Mouse (Mus musculus) liver, adult 2 months (tissue): ENCODE data around the gene Scarf2. TPM values are rescaled to one million over a fixed set of nuclear protein-coding genes. Genes with fewer than 3 reads are reported as not detected.

Experiments used
- DNase-seq: peaks from one replicate; pipeline ENCODE4 v3.0.0-alpha.2; 2011; ENCODE audit warnings: low read depth, low spot score; ENCODE audit errors: extremely low read depth
- H3K27ac ChIP-seq: fragments of 200-500 bp; replicated peaks from 2 replicates; pipeline ENCODE4 v1.5.1; 2012; ENCODE audit warnings: low read depth, mild to moderate bottlenecking, control low read depth, inconsistent platforms, low read length; ENCODE audit not compliant: insufficient read depth
- H3K27me3 ChIP-seq: fragments of 200-500 bp; 2 replicates; pipeline ENCODE4 v1.6.1; 2012; ENCODE audit warnings: mild to moderate bottlenecking, moderate library complexity, low read length, inconsistent platforms; ENCODE audit not compliant: control insufficient read depth, insufficient read depth
- H3K36me3 ChIP-seq: fragments of 200-500 bp; 2 replicates; pipeline ENCODE4 v1.6.1; 2012; ENCODE audit warnings: low read length, inconsistent platforms; ENCODE audit not compliant: control insufficient read depth, insufficient read depth
- H3K4me1 ChIP-seq: fragments of 200-500 bp; 2 replicates; pipeline ENCODE4 v1.6.1; 2011; ENCODE audit warnings: low read length; ENCODE audit not compliant: control insufficient read depth, insufficient read depth
- H3K4me3 ChIP-seq: fragments of 200-500 bp; 2 replicates; pipeline ENCODE4 v1.5.1; 2011; ENCODE audit warnings: low read depth, mild to moderate bottlenecking, control low read depth, low read length, moderate library complexity; ENCODE audit not compliant: insufficient read depth
- H3K79me2 ChIP-seq: fragments of 200-500 bp; 2 replicates; pipeline ENCODE4 v1.6.1; 2012; ENCODE audit warnings: inconsistent platforms, mild to moderate bottlenecking, low read length, moderate library complexity; ENCODE audit not compliant: control insufficient read depth, insufficient read depth
- H3K9ac ChIP-seq: fragments of 200-500 bp; 2 replicates; pipeline ENCODE4 v1.6.1; 2012; ENCODE audit warnings: low read depth, mild to moderate bottlenecking, control low read depth, inconsistent platforms, low read length
- CTCF ChIP-seq: fragments of 200-500 bp; IDR thresholded peaks from 2 replicates; pipeline ENCODE4 v1.5.1; 2011; ENCODE audit warnings: low read depth, low read length, control low read depth
- POLR2A ChIP-seq: fragments of 200-500 bp; IDR thresholded peaks from 2 replicates; pipeline ENCODE4 v1.6.1; 2011; ENCODE audit warnings: low read length, control low read depth; ENCODE audit not compliant: insufficient read depth; ENCODE audit errors: extremely low read depth
- WGBS: fragments of 180-500 bp; shearing (Covaris S2); methylation state at CpG from one replicate; pipeline ENCODE4 v1.1.7; 2018; 5-methylcytosine and 5-hydroxymethylcytosine counted together
- polyA plus RNA-seq: library from polyadenylated mRNA; depleted of rRNA; stranded (reverse); fragments of >200 nt; gene quantifications from 2 replicates; pipeline ENCODE4 v1.2.3, GENCODE M21; 2012
- total RNA-seq: library from RNA; depleted of rRNA; stranded (reverse); fragments of >200 nt; gene quantifications from 2 replicates; pipeline ENCODE4 v1.2.3, GENCODE M21; 2014

Gene Scarf2
- total and polyA plus RNA-seq, 2 experiments = 1.8 to 7.7 TPM

DNA sequence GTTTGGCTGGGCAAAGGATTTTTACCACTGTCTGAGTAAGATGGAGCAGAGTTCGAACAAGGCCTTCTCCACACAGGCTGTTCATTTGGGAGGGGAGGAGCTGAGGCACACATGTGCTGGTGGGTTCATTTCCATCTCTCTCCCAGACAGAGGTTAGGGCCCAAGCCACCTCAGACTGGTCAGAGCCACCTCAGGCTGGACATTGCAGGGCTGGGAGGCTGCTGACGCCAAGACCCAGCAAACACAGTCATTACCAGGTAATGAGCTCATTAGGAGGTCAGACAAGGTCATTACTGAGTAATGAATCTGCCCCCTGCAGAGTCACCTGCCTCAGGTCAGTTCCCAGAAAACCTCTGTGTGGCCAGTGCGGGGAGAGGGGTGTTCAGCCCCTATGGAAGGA lies 31.8 kb downstream of the Scarf2 start:
- Histone ChIP-seq H3K27me3 (peaks cover 9% of the 10 kb centered on the region), H3K4me3 (no peak overlapping the region), H3K27ac (no peak overlapping the region), H3K79me2 (no peaks in the 10 kb centered on the region), H3K9ac (no peak overlapping the region), H3K36me3 (no peaks in the 10 kb centered on the region), H3K4me1 (no peaks in the 10 kb centered on the region)
- WGBS = 93% methylated on average over 3 of the region's 3 CpGs
- TF ChIP-seq CTCF (no peak), POLR2A (no peak)
- DNase-seq = no peak

DNA sequence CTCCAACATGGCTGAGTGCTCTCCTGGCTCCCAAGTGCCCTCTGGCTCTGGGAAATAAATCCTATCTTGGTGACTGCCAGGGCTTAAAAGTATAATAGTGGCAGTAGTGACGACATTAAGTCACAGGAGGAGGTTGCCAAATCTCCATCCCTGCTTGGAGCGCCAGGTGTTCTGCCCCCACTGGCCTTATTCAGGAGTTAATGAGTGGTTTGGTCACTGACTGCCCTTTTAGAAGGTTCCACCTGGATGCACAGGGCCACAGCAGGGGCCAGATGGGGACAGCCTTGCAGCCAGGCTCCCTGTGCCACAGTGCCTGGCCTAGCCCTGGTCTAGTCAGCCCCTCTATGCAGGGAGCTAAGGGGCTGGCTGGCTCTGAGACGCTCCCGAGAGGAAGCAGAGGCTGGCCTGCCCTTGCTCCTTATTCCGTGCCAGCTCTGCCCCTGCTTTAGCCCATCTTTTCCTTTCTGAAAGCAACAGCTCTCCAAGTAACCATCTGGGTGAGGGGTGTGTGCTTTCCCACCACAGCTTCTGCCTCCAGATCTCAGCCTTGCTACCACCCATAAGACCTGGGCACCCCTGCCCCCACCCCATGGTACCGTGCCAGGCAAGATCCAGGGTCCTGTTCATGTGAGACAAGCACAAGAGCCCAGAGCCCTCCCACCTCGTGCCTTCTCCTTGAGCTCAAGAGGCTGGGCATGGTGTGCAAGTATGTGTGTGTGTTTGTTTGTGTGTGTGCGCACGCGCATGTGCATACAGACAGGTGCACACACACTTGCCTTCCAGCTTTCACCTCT lies 33.5 kb downstream of the Scarf2 start:
- Histone ChIP-seq H3K27me3 (peaks cover 15% of the 10 kb centered on the region), H3K4me1 (no peaks in the 10 kb centered on the region), H3K79me2 (no peaks in the 10 kb centered on the region), H3K27ac (no peak overlapping the region), H3K9ac (no peak overlapping the region), H3K36me3 (no peaks in the 10 kb centered on the region), H3K4me3 (no peak overlapping the region)
- 70% methylated on average over 10 of the region's 10 CpGs for WGBS
- TF ChIP-seq POLR2A (no peak), CTCF (no peak)
- no peak for DNase-seq

DNA sequence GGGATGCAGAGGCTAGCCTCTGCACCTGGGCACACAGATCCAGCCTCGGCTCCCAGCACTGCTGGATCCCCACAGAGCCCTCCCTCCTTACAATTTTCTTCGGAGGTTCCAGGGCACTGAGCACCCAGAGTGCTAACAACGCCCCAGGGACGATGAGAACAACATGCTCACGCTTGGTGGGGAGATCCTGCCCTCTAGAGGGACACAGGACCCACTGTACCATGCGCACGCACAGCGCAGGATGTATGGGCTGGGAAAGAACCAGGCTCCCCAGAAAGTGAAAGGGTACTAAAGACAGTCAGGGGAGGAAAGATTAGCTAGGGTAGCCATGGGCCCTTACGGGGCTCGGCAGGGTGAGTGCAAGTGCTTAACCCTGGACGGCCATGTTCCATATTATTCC lies 34.7 kb downstream of the Scarf2 start:
- H3K4me3 ChIP-seq = no peak overlapping the region
- DNase-seq = no peak
- no peaks in the 10 kb centered on the region for H3K79me2 ChIP-seq
- peaks cover 18% of the 10 kb centered on the region for H3K27me3 ChIP-seq
- H3K27ac ChIP-seq = no peak overlapping the region
- WGBS = 15% methylated on average over 11 of the region's 11 CpGs
- no peak overlapping the region for H3K9ac ChIP-seq
- no peaks in the 10 kb centered on the region for H3K4me1 ChIP-seq
- H3K36me3 ChIP-seq = no peaks in the 10 kb centered on the region
- TF ChIP-seq POLR2A (no peak), CTCF (no peak)

DNA sequence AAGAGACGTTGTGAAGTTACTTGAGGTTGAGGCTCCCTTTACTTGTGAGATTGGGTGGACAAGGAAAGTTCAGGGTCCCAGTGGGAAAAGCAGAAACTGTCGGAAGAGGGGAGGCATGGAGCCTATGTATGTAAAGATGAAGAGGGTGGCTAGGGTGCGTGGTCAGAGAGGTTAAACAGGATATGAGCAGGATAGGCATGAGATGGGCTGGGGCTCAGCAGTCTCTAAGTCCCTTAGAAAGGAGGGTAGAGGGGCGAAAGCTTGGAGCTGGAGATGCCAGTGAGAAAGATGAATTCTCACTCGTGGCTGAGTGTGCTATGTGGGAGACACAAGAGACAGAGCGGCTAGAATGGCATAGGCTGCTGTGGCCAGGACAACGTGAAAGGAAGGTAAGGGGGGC lies 35.7 kb downstream of the Scarf2 start, which contains the start of gene B830017H08Rik:
Gene B830017H08Rik, plus strand, starts transcription at position 301 of the 400 bp plus-strand sequence.
- Histone ChIP-seq H3K27me3 (peaks cover 18% of the 10 kb centered on the region), H3K9ac (no peak within 1 kb of the TSS), H3K4me3 (no peak within 1 kb of the TSS), H3K79me2 (no peaks in the 10 kb centered on the region), H3K27ac (no peak within 1 kb of the TSS), H3K4me1 (no peaks in the 10 kb centered on the region), H3K36me3 (no peaks in the 10 kb centered on the region)
- no peak for DNase-seq
- TF ChIP-seq POLR2A (no peak), CTCF (no peak)
- 32% methylated on average over 7 of the region's 7 CpGs for WGBS

DNA sequence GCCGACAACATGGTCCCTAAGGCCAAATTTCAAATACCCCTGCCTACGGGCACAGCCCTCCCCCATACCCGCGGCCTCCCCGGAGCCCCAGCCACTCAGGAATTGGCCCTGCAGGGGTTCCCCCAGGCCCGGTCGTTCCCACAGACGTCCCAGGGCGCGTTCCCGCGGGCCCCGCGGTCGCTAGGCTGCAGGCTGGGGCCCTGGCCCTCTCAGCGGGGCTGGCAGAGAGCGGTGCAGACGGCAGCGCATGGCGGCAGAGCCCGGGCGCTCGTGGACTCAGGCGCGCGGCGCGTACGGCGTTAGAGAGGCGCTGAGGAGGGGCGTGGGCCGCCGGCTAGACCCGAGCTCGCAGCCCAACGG lies 36.2 kb downstream of the Scarf2 start:
- Histone ChIP-seq H3K27ac (no peak overlapping the region), H3K36me3 (no peaks in the 10 kb centered on the region), H3K4me1 (no peaks in the 10 kb centered on the region), H3K27me3 (peaks cover 18% of the 10 kb centered on the region), H3K9ac (no peak overlapping the region), H3K4me3 (no peak overlapping the region), H3K79me2 (no peaks in the 10 kb centered on the region)
- 1% methylated on average over 36 of the region's 37 CpGs for WGBS
- no peak for TF ChIP-seq CTCF
- no peak for TF ChIP-seq POLR2A
- DNase-seq = no peak

DNA sequence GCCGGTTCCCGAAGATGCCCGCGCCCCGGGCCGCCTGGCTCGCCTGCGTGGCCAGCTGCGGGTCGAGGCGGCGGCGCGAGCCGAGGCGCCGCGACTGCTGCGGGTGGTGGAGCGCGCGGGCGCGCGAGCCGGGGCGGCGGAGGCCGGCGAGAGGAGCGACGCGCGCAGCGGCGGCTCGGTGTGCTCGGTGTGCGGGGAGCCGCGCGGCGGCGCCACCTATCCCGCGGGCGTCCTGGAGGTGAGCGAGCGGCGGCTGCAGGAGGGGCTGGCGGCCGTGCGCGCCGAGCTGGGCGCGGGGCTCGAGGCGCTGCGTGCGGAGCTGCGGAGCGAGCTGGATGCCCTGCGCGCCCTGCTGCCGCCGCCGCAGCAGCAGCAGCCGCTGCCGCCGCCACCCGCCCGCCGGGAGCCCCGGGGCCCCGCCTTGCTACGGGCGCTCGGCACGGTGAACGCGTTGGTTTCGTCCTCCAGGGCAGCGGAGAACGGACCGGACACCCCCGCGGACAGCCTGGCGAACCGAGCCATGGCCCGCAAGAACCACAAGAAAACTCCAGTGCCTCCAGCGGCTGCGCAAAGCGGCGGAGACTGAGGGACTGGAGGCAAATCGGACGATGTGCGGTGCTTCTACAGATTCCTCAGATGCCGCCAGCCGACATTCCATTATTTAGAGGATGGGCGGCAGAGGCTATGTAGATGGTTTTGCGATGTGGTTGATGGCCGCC lies 36.8 kb downstream of the Scarf2 start:
- no peak for DNase-seq
- H3K79me2 ChIP-seq = no peaks in the 10 kb centered on the region
- H3K27ac ChIP-seq = no peak overlapping the region
- 2% methylated on average over 103 of the region's 103 CpGs for WGBS
- H3K36me3 ChIP-seq = no peaks in the 10 kb centered on the region
- H3K4me1 ChIP-seq = no peaks in the 10 kb centered on the region
- no peak overlapping the region for H3K9ac ChIP-seq
- TF ChIP-seq POLR2A (no peak), CTCF (no peak)
- no peak overlapping the region for H3K4me3 ChIP-seq
- peaks cover 18% of the 10 kb centered on the region for H3K27me3 ChIP-seq
